Mouse (Mus musculus): Measurements from ENCODE around the gene Kdm3a. TPM values are rescaled to one million over a fixed set of nuclear protein-coding genes. Genes with fewer than 3 reads are reported as not detected.

Kdm3a gene
- 37.1 and 37.4 TPM in 2 replicates for polyA plus RNA-seq (2012; ENCODE audit: insufficient read depth, insufficient read length, missing spikeins)

GRCm38 (mm10) chr6:71632829-71633662 lies at the start of gene Kdm3a:
TSS of gene Kdm3a (minus strand) at chr6:71632990.
- Histone ChIP-seq H3K4me1 (ENCODE audit: control insufficient read depth, insufficient read depth, low read length) (peaks cover 13% of the 10 kb centered on the region), H3K27ac (ENCODE audit: insufficient read depth, low read depth, low read length) (peak within 1 kb of the TSS; percentile 99), H3K4me3 (ENCODE audit: insufficient read depth, low read length) (peak within 1 kb of the TSS; percentile 75)
- TF ChIP-seq CTCF (IDR thresholded peaks at IDR 0.05; ENCODE audit: low read depth, low read length) (no peak), POLR2A (IDR thresholded peaks at IDR 0.05; ENCODE audit: borderline replicate concordance, low read depth, low read length) (peak; percentile 44; the same call in 1 of the 2 replicates)

- H3K4me1 ChIP-seq (ENCODE audit: control insufficient read depth, insufficient read depth, low read length) = no peaks in the 10 kb centered on the region
- TF ChIP-seq POLR2A (IDR thresholded peaks at IDR 0.05; ENCODE audit: borderline replicate concordance, low read depth, low read length) (no peak), CTCF (IDR thresholded peaks at IDR 0.05; ENCODE audit: low read depth, low read length) (no peak)
- H3K27ac ChIP-seq (ENCODE audit: insufficient read depth, low read depth, low read length) = no peak overlapping the region
- no peak overlapping the region for H3K4me3 ChIP-seq (ENCODE audit: insufficient read depth, low read length)
These were observed 46.1 kb upstream of the Kdm3a start for GRCm38 (mm10) chr6:71678891-71679290.

DNA sequence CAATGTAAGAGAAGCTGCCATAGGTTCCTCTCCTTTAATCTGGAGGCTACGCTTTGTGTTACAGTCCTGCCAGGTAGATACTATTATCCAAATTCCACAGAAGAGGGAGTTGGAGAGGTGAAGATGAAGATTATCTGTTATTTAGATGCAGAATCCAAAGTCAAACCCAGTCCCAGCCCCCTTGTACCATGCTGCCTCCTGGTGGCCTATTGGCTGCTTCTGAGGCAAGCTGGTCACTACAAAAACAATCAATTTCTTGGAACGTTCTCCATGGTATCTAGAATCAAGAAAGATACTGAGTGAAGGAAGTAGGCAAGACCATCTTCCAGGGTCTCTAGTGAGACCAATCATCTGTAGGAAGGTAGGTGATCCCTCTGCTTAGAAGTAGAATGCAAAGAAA lies 40.4 kb upstream of the Kdm3a start:
- no peak overlapping the region for H3K27ac ChIP-seq (ENCODE audit: insufficient read depth, low read depth, low read length)
- no peak for TF ChIP-seq POLR2A (IDR thresholded peaks at IDR 0.05; ENCODE audit: borderline replicate concordance, low read depth, low read length)
- TF ChIP-seq CTCF (IDR thresholded peaks at IDR 0.05; ENCODE audit: low read depth, low read length) = peak; percentile 45; the same call in 1 of the 2 replicates
- H3K4me3 ChIP-seq (ENCODE audit: insufficient read depth, low read length) = no peak overlapping the region
- no peaks in the 10 kb centered on the region for H3K4me1 ChIP-seq (ENCODE audit: control insufficient read depth, insufficient read depth, low read length)

DNA sequence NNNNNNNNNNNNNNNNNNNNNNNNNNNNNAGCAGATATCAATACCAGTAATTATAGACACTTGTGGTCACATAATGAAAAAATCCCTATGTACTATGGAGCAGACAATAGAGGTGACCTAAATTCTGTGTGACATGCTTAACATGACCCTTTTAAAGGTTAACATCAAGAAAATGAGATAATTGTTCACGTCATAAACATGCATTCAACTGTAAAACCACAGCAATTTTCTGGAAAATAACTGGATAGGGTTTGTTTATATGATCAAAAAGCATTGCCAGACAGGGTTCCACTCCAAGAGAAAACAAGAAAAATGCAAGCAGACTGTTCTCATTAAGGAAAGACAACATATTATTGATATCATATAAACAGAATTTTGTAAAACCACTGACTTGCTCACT lies 31.7 kb upstream of the Kdm3a start:
- Histone ChIP-seq H3K4me1 (ENCODE audit: control insufficient read depth, insufficient read depth, low read length) (no peaks in the 10 kb centered on the region), H3K4me3 (ENCODE audit: insufficient read depth, low read length) (no peak overlapping the region), H3K27ac (ENCODE audit: insufficient read depth, low read depth, low read length) (no peak overlapping the region)
- no peak for TF ChIP-seq POLR2A (IDR thresholded peaks at IDR 0.05; ENCODE audit: borderline replicate concordance, low read depth, low read length)
- TF ChIP-seq CTCF (IDR thresholded peaks at IDR 0.05; ENCODE audit: low read depth, low read length) = no peak

DNA sequence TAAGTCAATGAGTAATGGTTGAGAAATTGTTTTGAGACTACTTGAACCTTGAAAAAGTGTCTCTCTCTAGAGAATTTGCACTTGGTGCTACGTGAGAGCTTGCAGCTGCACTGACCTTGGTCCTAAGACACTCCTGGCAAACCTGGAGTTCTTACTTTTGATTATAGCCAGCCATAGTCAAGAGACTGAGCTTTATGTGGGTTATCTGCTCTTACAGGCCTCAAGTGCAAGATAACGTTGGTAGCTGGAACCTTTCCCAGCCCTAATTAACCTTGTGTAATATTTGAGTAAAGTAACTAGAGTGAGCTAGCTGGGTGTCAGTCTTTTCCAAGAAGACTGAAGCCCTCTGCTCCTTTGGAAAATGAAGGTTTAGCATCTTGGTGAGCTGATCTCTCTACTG lies 25.5 kb upstream of the Kdm3a start:
- H3K4me3 ChIP-seq (ENCODE audit: insufficient read depth, low read length) = no peak overlapping the region
- no peak overlapping the region for H3K27ac ChIP-seq (ENCODE audit: insufficient read depth, low read depth, low read length)
- H3K4me1 ChIP-seq (ENCODE audit: control insufficient read depth, insufficient read depth, low read length) = peaks cover 8% of the 10 kb centered on the region
- no peak for TF ChIP-seq POLR2A (IDR thresholded peaks at IDR 0.05; ENCODE audit: borderline replicate concordance, low read depth, low read length)
- no peak for TF ChIP-seq CTCF (IDR thresholded peaks at IDR 0.05; ENCODE audit: low read depth, low read length)

DNA sequence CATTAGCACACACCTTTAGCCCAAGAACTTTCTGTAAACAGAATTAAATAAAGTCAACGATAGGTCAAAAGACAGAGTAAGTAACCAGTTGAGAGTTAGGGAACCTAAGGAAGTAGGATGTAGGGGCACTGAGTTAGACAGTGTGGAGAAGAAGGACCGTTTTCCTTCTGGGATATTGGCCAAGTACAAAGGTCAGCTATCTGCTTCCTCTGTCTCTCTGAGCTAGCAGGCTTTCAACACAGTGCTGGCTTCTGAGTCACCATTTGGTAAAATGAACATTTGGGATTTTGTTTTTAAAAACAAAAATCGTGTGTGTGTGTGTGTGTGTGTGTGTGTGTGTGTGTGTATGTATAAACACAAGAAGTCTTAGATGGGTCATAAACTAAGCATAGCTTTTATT lies 23.0 kb upstream of the Kdm3a start:
- Histone ChIP-seq H3K4me1 (ENCODE audit: control insufficient read depth, insufficient read depth, low read length) (peaks cover 12% of the 10 kb centered on the region), H3K4me3 (ENCODE audit: insufficient read depth, low read length) (no peak overlapping the region), H3K27ac (ENCODE audit: insufficient read depth, low read depth, low read length) (no peak overlapping the region)
- no peak for TF ChIP-seq CTCF (IDR thresholded peaks at IDR 0.05; ENCODE audit: low read depth, low read length)
- TF ChIP-seq POLR2A (IDR thresholded peaks at IDR 0.05; ENCODE audit: borderline replicate concordance, low read depth, low read length) = no peak

GRCm38 (mm10) chr6:71651868-71652267 lies 19.1 kb upstream of the Kdm3a start:
- H3K4me1 ChIP-seq (ENCODE audit: control insufficient read depth, insufficient read depth, low read length) = peaks cover 12% of the 10 kb centered on the region
- no peak overlapping the region for H3K4me3 ChIP-seq (ENCODE audit: insufficient read depth, low read length)
- TF ChIP-seq CTCF (IDR thresholded peaks at IDR 0.05; ENCODE audit: low read depth, low read length) (no peak), POLR2A (IDR thresholded peaks at IDR 0.05; ENCODE audit: borderline replicate concordance, low read depth, low read length) (no peak)
- no peak overlapping the region for H3K27ac ChIP-seq (ENCODE audit: insufficient read depth, low read depth, low read length)

- Histone ChIP-seq H3K27ac (ENCODE audit: insufficient read depth, low read depth, low read length) (peak overlapping the region; percentile 91), H3K4me3 (ENCODE audit: insufficient read depth, low read length) (peak overlapping the region; percentile 63), H3K4me1 (ENCODE audit: control insufficient read depth, insufficient read depth, low read length) (peaks cover 13% of the 10 kb centered on the region)
- TF ChIP-seq POLR2A (IDR thresholded peaks at IDR 0.05; ENCODE audit: borderline replicate concordance, low read depth, low read length) = no peak
- no peak for TF ChIP-seq CTCF (IDR thresholded peaks at IDR 0.05; ENCODE audit: low read depth, low read length)
These were observed 333 bp downstream of the Kdm3a start for GRCm38 (mm10) chr6:71632486-71632828.

- peaks cover 14% of the 10 kb centered on the region for H3K4me1 ChIP-seq (ENCODE audit: control insufficient read depth, insufficient read depth, low read length)
- H3K27ac ChIP-seq (ENCODE audit: insufficient read depth, low read depth, low read length) = peak overlapping the region; percentile 91
- peak overlapping the region; percentile 63 for H3K4me3 ChIP-seq (ENCODE audit: insufficient read depth, low read length)
- TF ChIP-seq POLR2A (IDR thresholded peaks at IDR 0.05; ENCODE audit: borderline replicate concordance, low read depth, low read length) (no peak), CTCF (IDR thresholded peaks at IDR 0.05; ENCODE audit: low read depth, low read length) (no peak)
These were observed 906 bp downstream of the Kdm3a start for GRCm38 (mm10) chr6:71631706-71632461.

DNA sequence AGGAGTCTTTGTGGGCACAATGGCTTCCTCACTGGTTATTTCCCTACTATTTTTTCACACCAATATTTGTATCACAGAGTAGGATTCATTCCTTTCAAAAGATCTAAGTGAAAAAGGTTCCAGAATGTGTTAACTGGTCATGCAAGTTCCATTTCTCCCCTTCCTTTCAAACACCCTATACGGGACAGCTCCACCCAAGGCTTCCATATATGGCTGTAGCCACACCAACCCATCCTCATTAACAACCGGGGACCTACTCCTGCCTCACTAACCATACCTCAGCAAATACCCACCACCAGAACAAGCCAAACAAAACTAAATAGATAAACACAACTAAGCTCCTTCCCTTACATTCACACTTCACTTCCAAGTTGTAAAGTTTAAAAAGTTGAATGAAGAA lies 1.6 kb downstream of the Kdm3a start:
- TF ChIP-seq POLR2A (IDR thresholded peaks at IDR 0.05; ENCODE audit: borderline replicate concordance, low read depth, low read length) (no peak), CTCF (IDR thresholded peaks at IDR 0.05; ENCODE audit: low read depth, low read length) (no peak)
- no peak overlapping the region for H3K27ac ChIP-seq (ENCODE audit: insufficient read depth, low read depth, low read length)
- peak overlapping the region; percentile 63 for H3K4me3 ChIP-seq (ENCODE audit: insufficient read depth, low read length)
- H3K4me1 ChIP-seq (ENCODE audit: control insufficient read depth, insufficient read depth, low read length) = peaks cover 14% of the 10 kb centered on the region

All from bone marrow macrophage, adult 2 months (primary cell).